Mouse (Mus musculus): ENCODE results near the gene Rhox4c. TPM values are rescaled to one million over a fixed set of nuclear protein-coding genes. Genes with fewer than 3 reads are reported as not detected.
"Not testable (repeated sequence)": the region's sequence is repeated elsewhere in the genome, so short reads cannot be mapped to it uniquely, and the experiment has no call there.

Gene Rhox4c
- not detected in 2 replicates for polyA plus RNA-seq (2014; fragmentation: Nextera tagmentation; extraction: Ambion mirVana)

DNA sequence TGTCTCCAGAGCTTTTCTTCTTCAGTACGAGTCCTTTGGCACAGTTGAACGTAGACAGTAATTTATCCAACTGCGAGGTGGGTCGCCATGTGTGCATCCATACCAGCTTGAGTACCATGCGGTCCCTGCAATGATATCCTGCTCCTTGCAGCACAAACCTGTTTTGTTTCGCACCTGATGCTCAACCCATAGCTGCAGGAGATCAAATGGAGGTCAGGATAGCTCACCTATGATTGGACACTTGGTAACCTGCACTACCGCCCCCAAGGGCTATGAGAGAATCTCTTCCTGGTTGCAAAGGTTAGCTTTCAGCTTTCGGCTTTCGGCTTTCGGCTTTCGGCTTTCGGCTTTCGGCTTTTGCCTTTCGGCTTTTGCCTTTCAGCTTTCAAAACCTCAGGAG, at the start of gene Rhox4c:
Rhox4c (plus strand) TSS at position 301 of the 400 bp plus-strand sequence.
- not testable (repeated sequence) for H3K27me3 ChIP-seq (ENCODE audit: control insufficient read depth, insufficient read depth, low read length); H3K9ac ChIP-seq (ENCODE audit: low read length); ATAC-seq (ENCODE audit: insufficient number of reproducible peaks, low FRiP score, low TSS enrichment, low read depth); H3K9me3 ChIP-seq (ENCODE audit: control insufficient read depth, low read length); DNase-seq (ENCODE audit: low spot score); H3K4me3 ChIP-seq (ENCODE audit: low read depth, low read length); H3K27ac ChIP-seq (replicated peaks; ENCODE audit: low read depth, low read length); H3K4me2 ChIP-seq (ENCODE audit: low read depth, severe bottlenecking); H3K4me1 ChIP-seq (ENCODE audit: control insufficient read depth, insufficient read depth, low read length); H3K36me3 ChIP-seq (ENCODE audit: control insufficient read depth, insufficient read depth, low read length)
- 96% methylated on average over 14 of the region's 14 CpGs for WGBS

DNA sequence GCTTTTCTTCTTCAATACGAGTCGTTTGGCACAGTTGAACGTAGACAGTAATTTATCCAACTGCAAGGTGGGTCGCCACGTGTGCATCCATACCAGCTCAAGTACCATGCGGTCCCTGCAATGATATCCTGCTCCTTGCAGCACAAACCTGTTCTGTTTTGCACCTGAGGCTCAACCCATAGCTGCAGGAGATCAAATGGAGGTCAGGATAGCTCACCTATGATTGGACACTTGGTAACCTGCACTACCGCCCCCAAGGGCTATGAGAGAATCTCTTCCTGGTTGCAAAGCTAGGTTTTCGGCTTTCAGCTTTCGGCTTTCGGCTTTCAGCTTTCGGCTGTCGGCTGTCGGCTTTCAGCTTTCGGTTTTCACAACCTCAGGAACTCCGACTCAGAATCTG, 47.9 kb upstream of the Rhox4c start, which contains the start of gene Rhox4b:
Rhox4b (plus strand) TSS at position 301 of the 400 bp plus-strand sequence.
- not testable (repeated sequence) for ATAC-seq (ENCODE audit: insufficient number of reproducible peaks, low FRiP score, low TSS enrichment, low read depth); H3K27ac ChIP-seq (replicated peaks; ENCODE audit: low read depth, low read length); H3K9me3 ChIP-seq (ENCODE audit: control insufficient read depth, low read length); H3K4me3 ChIP-seq (ENCODE audit: low read depth, low read length); H3K4me1 ChIP-seq (ENCODE audit: control insufficient read depth, insufficient read depth, low read length); H3K36me3 ChIP-seq (ENCODE audit: control insufficient read depth, insufficient read depth, low read length); H3K4me2 ChIP-seq (ENCODE audit: low read depth, severe bottlenecking); H3K9ac ChIP-seq (ENCODE audit: low read length); DNase-seq (ENCODE audit: low spot score); H3K27me3 ChIP-seq (ENCODE audit: control insufficient read depth, insufficient read depth, low read length)
- 90% methylated on average over 14 of the region's 15 CpGs for WGBS

DNA sequence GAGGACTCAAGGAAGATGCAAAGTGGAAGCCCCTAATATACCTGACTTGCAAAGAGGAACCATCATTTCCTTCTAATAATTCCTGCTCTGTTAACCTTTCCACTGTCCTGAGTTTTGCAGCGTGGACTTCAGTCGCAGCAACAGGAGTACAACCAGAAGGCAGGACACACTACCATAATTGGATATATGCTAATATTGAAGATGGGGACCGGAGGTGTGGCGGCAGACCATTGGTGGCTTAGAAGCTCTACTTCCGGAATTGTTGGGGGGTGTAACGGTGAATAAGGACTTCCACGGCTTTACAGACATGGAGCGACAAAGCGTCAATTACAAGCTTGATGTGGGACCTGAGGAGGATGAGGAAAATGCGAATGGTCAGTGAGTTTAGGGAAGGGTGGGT, 26.8 kb upstream of the Rhox4c start, which contains the start of gene Rhox2c:
Rhox2c (plus strand) TSS at position 301 of the 400 bp plus-strand sequence.
- 97% methylated on average over 7 of the region's 10 CpGs for WGBS
- not testable (repeated sequence) for ATAC-seq (ENCODE audit: insufficient number of reproducible peaks, low FRiP score, low TSS enrichment, low read depth); H3K27me3 ChIP-seq (ENCODE audit: control insufficient read depth, insufficient read depth, low read length); H3K36me3 ChIP-seq (ENCODE audit: control insufficient read depth, insufficient read depth, low read length); H3K4me1 ChIP-seq (ENCODE audit: control insufficient read depth, insufficient read depth, low read length); H3K4me2 ChIP-seq (ENCODE audit: low read depth, severe bottlenecking); H3K9ac ChIP-seq (ENCODE audit: low read length); H3K27ac ChIP-seq (replicated peaks; ENCODE audit: low read depth, low read length); H3K4me3 ChIP-seq (ENCODE audit: low read depth, low read length); DNase-seq (ENCODE audit: low spot score); H3K9me3 ChIP-seq (ENCODE audit: control insufficient read depth, low read length)

DNA sequence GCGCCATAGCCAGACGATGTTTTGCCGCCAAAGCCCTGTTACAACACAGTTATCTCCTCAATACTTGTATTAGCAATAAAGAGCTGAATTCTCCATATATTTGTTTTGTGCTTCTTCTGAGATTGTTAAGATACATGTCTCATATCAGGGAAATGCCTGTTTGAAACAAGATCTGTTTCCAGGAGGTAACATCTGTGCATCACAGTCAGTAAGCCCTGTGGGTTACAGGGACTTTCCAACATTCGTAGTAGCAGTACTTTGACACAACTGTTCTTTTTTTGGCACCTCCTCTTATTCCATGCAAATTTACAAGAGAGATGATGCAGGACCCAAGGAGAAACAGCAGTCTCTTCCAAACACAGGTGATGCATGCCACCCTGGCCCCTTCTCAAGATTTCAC, 21.9 kb upstream of the Rhox4c start, which contains the start of gene Rhox3c:
Rhox3c (plus strand) TSS at position 301 of the 400 bp plus-strand sequence.
- DNase-seq (ENCODE audit: low spot score); H3K9ac ChIP-seq (ENCODE audit: low read length); H3K36me3 ChIP-seq (ENCODE audit: control insufficient read depth, insufficient read depth, low read length); H3K4me3 ChIP-seq (ENCODE audit: low read depth, low read length); ATAC-seq (ENCODE audit: insufficient number of reproducible peaks, low FRiP score, low TSS enrichment, low read depth); H3K4me2 ChIP-seq (ENCODE audit: low read depth, severe bottlenecking); H3K9me3 ChIP-seq (ENCODE audit: control insufficient read depth, low read length); H3K27ac ChIP-seq (replicated peaks; ENCODE audit: low read depth, low read length); H3K4me1 ChIP-seq (ENCODE audit: control insufficient read depth, insufficient read depth, low read length); H3K27me3 ChIP-seq (ENCODE audit: control insufficient read depth, insufficient read depth, low read length): not testable (repeated sequence)
- WGBS: 88% methylated on average over 3 of the region's 4 CpGs

DNA sequence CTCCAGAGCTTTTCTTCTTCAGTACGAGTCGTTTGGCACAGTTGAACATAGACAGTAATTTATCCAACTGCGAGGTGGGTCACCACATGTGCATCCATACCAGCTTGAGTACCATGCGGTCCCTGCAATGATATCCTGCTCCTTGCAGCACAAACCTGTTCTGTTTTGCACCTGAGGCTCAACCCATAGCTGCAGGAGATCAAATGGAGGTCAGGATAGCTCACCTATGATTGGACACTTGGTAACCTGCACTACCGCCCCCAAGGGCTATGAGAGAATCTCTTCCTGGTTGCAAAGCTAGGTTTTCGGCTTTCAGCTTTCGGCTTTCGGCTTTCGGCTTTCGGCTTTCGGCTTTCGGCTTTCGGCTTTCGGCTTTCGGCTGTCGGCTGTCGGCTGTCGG, 33.9 kb downstream of the Rhox4c start, which contains the start of gene Rhox4d:
Rhox4d (plus strand) TSS at position 301 of the 400 bp plus-strand sequence.
- not testable (repeated sequence) for DNase-seq (ENCODE audit: low spot score); H3K9me3 ChIP-seq (ENCODE audit: control insufficient read depth, low read length); ATAC-seq (ENCODE audit: insufficient number of reproducible peaks, low FRiP score, low TSS enrichment, low read depth); H3K27ac ChIP-seq (replicated peaks; ENCODE audit: low read depth, low read length); H3K27me3 ChIP-seq (ENCODE audit: control insufficient read depth, insufficient read depth, low read length); H3K4me2 ChIP-seq (ENCODE audit: low read depth, severe bottlenecking); H3K36me3 ChIP-seq (ENCODE audit: control insufficient read depth, insufficient read depth, low read length); H3K4me3 ChIP-seq (ENCODE audit: low read depth, low read length); H3K9ac ChIP-seq (ENCODE audit: low read length); H3K4me1 ChIP-seq (ENCODE audit: control insufficient read depth, insufficient read depth, low read length)
- 95% methylated on average over 12 of the region's 18 CpGs for WGBS

DNA sequence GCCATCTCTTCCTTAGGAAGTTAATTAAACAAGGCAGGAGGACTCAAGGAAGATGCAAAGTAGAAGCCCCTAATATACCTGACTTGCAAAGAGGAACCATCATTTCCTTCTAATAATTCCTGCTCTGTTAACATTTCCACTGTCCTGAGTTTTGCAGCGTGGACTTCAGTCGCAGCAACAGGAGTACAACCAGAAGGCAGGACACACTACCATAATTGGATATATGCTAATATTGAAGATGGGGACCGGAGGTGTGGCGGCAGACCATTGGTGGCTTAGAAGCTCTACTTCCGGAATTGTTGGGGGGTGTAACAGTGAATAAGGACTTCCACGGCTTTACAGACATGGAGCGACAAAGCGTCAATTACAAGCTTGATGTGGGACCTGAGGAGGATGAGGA, 50.0 kb downstream of the Rhox4c start, which contains the start of gene Rhox2e:
Rhox2e (plus strand) TSS at position 301 of the 400 bp plus-strand sequence.
- 98% methylated on average over 2 of the region's 8 CpGs for WGBS
- H3K9me3 ChIP-seq (ENCODE audit: control insufficient read depth, low read length); ATAC-seq (ENCODE audit: insufficient number of reproducible peaks, low FRiP score, low TSS enrichment, low read depth): not testable (repeated sequence)

More for the DNA sequence above, 50.0 kb downstream of the Rhox4c start, which contains the start of gene Rhox2e:
- not testable (repeated sequence) for DNase-seq (ENCODE audit: low spot score); H3K27me3 ChIP-seq (ENCODE audit: control insufficient read depth, insufficient read depth, low read length); H3K9ac ChIP-seq (ENCODE audit: low read length); H3K36me3 ChIP-seq (ENCODE audit: control insufficient read depth, insufficient read depth, low read length); H3K4me3 ChIP-seq (ENCODE audit: low read depth, low read length); H3K4me2 ChIP-seq (ENCODE audit: low read depth, severe bottlenecking); H3K27ac ChIP-seq (replicated peaks; ENCODE audit: low read depth, low read length); H3K4me1 ChIP-seq (ENCODE audit: control insufficient read depth, insufficient read depth, low read length)

Other genes starting within 250 kb of the Rhox4c start
- 0.25 TPM in 1 of 2 replicates, not detected in the other for gene Rhox2a, start 235.4 kb upstream of the Rhox4c start, polyA plus RNA-seq (2014; fragmentation: Nextera tagmentation; extraction: Ambion mirVana)
- not detected in 2 replicates for gene Rhox3a, start 230.4 kb upstream of the Rhox4c start, polyA plus RNA-seq (2014; fragmentation: Nextera tagmentation; extraction: Ambion mirVana)
- not detected in 2 replicates for gene Rhox4a, start 215.0 kb upstream of the Rhox4c start, polyA plus RNA-seq (2014; fragmentation: Nextera tagmentation; extraction: Ambion mirVana)
- gene Rhox3a2, start 100.3 kb upstream of the Rhox4c start, polyA plus RNA-seq (2014; fragmentation: Nextera tagmentation; extraction: Ambion mirVana): not detected in 2 replicates
- not detected in 2 replicates for gene Rhox4a2, start 89.5 kb upstream of the Rhox4c start, polyA plus RNA-seq (2014; fragmentation: Nextera tagmentation; extraction: Ambion mirVana)
- not detected in 2 replicates for gene Rhox2b, start 68.3 kb upstream of the Rhox4c start, polyA plus RNA-seq (2014; fragmentation: Nextera tagmentation; extraction: Ambion mirVana)
- gene Rhox4b, start 47.8 kb upstream of the Rhox4c start, polyA plus RNA-seq (2014; fragmentation: Nextera tagmentation; extraction: Ambion mirVana): not detected in 2 replicates
- not detected in 2 replicates for gene Rhox2c, start 26.7 kb upstream of the Rhox4c start, polyA plus RNA-seq (2014; fragmentation: Nextera tagmentation; extraction: Ambion mirVana)
- not detected in 2 replicates for gene Rhox3c, start 21.8 kb upstream of the Rhox4c start, polyA plus RNA-seq (2014; fragmentation: Nextera tagmentation; extraction: Ambion mirVana)
- gene Rhox2d, start 13.1 kb downstream of the Rhox4c start, polyA plus RNA-seq (2014; fragmentation: Nextera tagmentation; extraction: Ambion mirVana): not detected in 2 replicates
- not detected in 2 replicates for gene Rhox4d, start 34.0 kb downstream of the Rhox4c start, polyA plus RNA-seq (2014; fragmentation: Nextera tagmentation; extraction: Ambion mirVana)
- 0.30 TPM in 1 of 2 replicates, not detected in the other for gene Rhox2e, start 50.1 kb downstream of the Rhox4c start, polyA plus RNA-seq (2014; fragmentation: Nextera tagmentation; extraction: Ambion mirVana)
- gene Rhox3e, start 61.7 kb downstream of the Rhox4c start, polyA plus RNA-seq (2014; fragmentation: Nextera tagmentation; extraction: Ambion mirVana): not detected in 2 replicates
- gene Rhox4e, start 77.1 kb downstream of the Rhox4c start, polyA plus RNA-seq (2014; fragmentation: Nextera tagmentation; extraction: Ambion mirVana): not detected in 2 replicates
- not detected in 2 replicates for gene Rhox2f, start 91.1 kb downstream of the Rhox4c start, polyA plus RNA-seq (2014; fragmentation: Nextera tagmentation; extraction: Ambion mirVana)
- not detected in 2 replicates for gene Rhox3f, start 100.7 kb downstream of the Rhox4c start, polyA plus RNA-seq (2014; fragmentation: Nextera tagmentation; extraction: Ambion mirVana)
- gene Rhox4f, start 127.4 kb downstream of the Rhox4c start, polyA plus RNA-seq (2014; fragmentation: Nextera tagmentation; extraction: Ambion mirVana): not detected in 2 replicates
- not detected in 2 replicates for gene Rhox3g, start 148.3 kb downstream of the Rhox4c start, polyA plus RNA-seq (2014; fragmentation: Nextera tagmentation; extraction: Ambion mirVana)
- not detected in 2 replicates for gene Rhox2g, start 163.1 kb downstream of the Rhox4c start, polyA plus RNA-seq (2014; fragmentation: Nextera tagmentation; extraction: Ambion mirVana)
- gene Rhox4g, start 171.0 kb downstream of the Rhox4c start, polyA plus RNA-seq (2014; fragmentation: Nextera tagmentation; extraction: Ambion mirVana): not detected in 2 replicates
- not detected in 2 replicates for gene Rhox3h, start 188.4 kb downstream of the Rhox4c start, polyA plus RNA-seq (2014; fragmentation: Nextera tagmentation; extraction: Ambion mirVana)
- not detected in 2 replicates for gene Rhox2h, start 192.9 kb downstream of the Rhox4c start, polyA plus RNA-seq (2014; fragmentation: Nextera tagmentation; extraction: Ambion mirVana)